Mouse (Mus musculus) fat pad, adult 2 months (tissue): Measurements from ENCODE around the gene Wipf3.

Experiments used
- DNase-seq: peaks from one replicate; pipeline ENCODE4 v3.0.0-alpha.2; 2011; ENCODE audit warnings: low read depth, low spot score; ENCODE audit errors: extremely low read depth

Gene Wipf3

DNA sequence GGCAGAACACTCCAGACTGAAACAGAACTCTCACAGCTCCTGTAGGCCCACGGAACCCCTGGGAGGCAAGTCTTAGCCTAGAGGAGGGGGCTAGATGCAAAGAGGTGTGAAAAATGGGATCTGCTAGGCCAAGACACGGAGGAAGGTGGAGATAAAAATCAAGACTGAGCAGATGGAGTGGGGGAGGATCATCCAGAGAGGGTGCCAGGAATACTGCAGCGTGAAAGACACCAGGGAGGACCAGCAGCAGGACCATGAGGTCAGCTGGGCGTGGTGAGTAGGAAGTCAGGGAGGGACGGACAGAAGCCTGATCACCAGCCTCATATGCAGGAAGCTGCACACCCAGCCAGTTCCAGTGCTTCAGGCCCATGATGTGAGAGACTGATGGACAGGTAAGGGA lies 89.4 kb downstream of the Wipf3 start:
- DNase-seq = no peak

- no peak for DNase-seq
Observed at GRCm38 (mm10) chr6:54528666-54529065, 99.3 kb downstream of the Wipf3 start.

- no peak for DNase-seq
Observed at GRCm38 (mm10) chr6:54530182-54530581, 100.8 kb downstream of the Wipf3 start.

GRCm38 (mm10) chr6:54531048-54531481 lies 101.7 kb downstream of the Wipf3 start:
- no peak for DNase-seq

- no peak for DNase-seq
Observed at GRCm38 (mm10) chr6:54535485-54535884, 106.1 kb downstream of the Wipf3 start.

GRCm38 (mm10) chr6:54537053-54537452 lies 107.7 kb downstream of the Wipf3 start:
- no peak for DNase-seq

DNA sequence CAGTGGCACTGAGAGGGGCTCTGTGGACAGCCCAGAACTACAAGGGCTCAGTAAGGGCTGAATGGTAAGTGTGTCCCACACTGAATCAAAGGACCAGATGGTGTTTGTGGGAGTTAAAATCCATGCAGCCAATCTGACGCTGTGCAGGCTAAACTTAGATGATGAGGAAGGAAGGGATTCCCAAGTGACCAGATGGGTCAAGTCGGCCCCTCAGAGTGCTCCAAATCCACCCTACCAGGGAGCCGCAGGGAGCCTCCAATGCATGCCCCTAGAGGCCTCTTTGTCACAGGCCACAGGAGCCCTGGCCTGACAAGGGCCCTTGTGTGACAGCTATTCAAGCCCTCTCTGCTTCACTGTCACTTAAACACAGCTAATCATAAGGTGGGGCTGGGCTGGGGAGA lies 109.4 kb downstream of the Wipf3 start:
- no peak for DNase-seq

- DNase-seq = no peak
Observed at GRCm38 (mm10) chr6:54539396-54539795, 110.0 kb downstream of the Wipf3 start.

- DNase-seq = no peak
Observed at GRCm38 (mm10) chr6:54540252-54540887, 111.0 kb downstream of the Wipf3 start.

- DNase-seq = no peak
Observed at GRCm38 (mm10) chr6:54542836-54543235, 113.4 kb downstream of the Wipf3 start.

- DNase-seq = no peak
Observed at GRCm38 (mm10) chr6:54543646-54544045, 114.2 kb downstream of the Wipf3 start.

DNA sequence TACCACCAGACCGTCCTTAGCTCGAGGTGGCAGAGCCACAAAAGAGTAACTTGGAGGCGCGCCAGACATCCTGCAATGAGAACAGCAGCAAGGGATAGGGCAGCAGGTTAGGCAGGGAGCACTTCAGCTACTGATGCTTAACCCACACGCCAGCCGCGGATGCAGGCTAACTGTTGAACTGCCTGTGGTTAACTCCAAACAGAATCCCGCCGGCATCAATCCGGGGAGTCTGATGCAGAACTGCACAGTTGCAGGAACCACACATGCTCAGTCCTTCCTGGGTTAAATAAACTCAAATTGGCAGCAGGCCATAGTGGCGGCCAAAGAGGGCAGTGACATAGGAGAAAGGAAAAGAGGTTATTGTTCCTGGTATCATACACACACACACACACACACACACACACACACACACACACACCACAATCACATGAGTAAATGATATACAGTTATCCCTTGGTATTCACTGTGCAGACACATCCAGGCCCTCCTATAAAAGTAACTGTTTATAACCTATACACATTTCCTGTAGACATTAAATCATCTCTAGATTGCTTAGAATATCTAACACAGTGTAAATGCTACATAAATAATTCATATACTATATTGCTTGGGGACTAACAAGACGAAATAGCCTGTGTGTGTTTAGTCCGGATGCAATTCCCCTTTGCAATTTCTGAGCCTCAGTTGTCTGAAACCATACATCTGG lies 119.1 kb downstream of the Wipf3 start:
- DNase-seq = no peak

GRCm38 (mm10) chr6:54549311-54549710 lies 119.9 kb downstream of the Wipf3 start:
- no peak for DNase-seq

DNA sequence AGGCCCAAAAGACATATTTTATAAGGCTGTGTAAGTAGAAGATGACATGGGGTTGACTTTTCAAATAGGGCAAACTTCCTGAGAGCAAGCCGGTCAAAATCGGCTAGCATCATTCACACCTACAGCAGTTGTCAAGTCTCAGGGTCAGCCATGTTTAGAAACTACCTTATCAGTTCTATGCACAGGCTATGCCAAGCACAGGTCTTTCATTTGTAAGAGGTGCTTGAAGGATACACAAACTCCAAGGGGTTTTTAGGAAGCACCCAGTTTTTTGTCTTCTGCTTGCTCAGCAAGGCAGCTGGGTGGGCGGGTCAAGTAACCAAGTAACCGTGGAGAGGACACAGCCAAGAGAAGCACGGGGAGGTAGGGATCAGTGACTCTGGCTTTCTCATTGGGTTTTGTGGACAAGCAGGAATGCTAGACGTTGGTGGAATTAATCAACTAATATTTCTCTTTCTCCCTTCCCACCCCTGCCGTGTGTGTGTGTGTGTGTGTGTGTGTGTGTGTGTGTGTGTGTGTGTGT lies 121.5 kb downstream of the Wipf3 start:
- DNase-seq = no peak

GRCm38 (mm10) chr6:54552721-54553413 lies 123.5 kb downstream of the Wipf3 start:
- DNase-seq = no peak
